Mouse (Mus musculus): ENCODE data around the gene Brix1.
"Not testable (repeated sequence)": the region's sequence is repeated elsewhere in the genome, so short reads cannot be mapped to it uniquely, and the experiment has no call there.

Gene Brix1

GRCm38 (mm10) chr15:10485484-10486364 lies at the start of gene Brix1, which contains the start of gene Rad1:
TSS of gene Brix1 (minus strand) at chr15:10485947.
TSS of gene Rad1 (plus strand) at chr15:10486018.
- DNase-seq (ENCODE audit: low spot score in 2 of 2): peak; percentile 83 to 88

DNA sequence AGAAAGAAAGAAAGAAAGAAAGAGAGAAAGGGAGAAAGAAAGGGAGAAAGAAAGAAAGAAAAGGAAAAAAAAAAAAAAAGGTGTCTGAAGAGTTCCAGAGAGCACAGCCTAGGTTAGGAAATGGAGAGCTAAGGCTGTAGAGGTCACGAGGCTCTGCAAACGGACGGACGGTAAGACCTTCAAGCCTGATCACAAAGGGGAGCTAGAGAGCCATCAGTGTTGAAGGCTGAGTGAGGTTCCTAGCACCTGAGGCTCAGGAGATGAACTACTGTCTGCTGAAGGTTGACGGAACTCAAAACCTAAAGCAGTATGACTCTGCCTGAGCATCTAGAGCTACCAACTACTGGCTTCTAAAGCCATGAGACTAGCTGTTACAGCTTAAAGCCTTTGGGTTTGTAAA lies 48.8 kb upstream of the Brix1 start:
- DNase-seq (ENCODE audit: low spot score in 2 of 2): no peak

DNA sequence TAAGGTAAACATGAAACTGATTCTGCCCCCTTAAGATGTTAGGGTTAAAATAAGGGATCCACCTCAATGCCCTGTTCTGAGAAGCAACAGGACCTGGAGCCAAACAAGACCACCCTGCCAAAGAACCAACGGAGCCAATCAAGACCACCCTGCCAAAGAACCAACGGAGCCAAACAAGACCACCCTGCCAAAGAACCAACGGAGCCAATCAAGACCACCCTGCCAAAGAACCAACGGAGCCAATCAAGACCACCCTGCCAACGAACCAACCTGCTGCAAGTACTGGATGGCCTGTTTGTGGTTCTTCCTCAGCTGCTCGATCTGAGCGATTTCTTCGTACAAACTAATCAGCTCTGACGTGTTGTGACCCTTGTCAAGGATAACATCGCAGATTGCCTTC lies 47.6 kb upstream of the Brix1 start:
- DNase-seq (ENCODE audit: low spot score in 2 of 2): not testable (repeated sequence)

- DNase-seq (ENCODE audit: low spot score in 2 of 2): no peak
These were observed 45.6 kb upstream of the Brix1 start for GRCm38 (mm10) chr15:10531352-10531751.

- no peak for DNase-seq (ENCODE audit: low spot score in 2 of 2)
These were observed 40.1 kb upstream of the Brix1 start for GRCm38 (mm10) chr15:10525896-10526295.

- DNase-seq (ENCODE audit: low spot score in 2 of 2): no peak
These were observed 29.4 kb upstream of the Brix1 start for GRCm38 (mm10) chr15:10515166-10515565.

DNA sequence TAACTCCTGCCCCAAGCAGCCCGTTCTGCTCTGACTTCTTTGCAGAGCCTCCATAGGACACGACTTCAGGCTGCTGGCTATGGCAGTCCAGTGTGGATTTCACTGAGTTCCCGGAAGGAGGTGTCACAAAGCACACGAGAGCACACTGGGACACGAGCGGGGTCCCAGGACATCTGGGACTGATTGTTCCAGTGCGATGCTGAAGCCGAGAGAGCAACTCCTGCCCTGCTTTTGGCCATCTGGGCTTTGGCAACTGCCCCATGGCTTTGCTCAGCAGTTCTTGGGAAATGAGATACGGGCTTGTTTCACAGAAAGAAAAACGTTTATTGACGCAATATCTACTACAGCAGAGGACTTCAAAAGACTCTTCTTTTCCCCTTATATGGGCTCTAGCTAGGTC lies 20.4 kb upstream of the Brix1 start:
- DNase-seq (ENCODE audit: low spot score in 2 of 2): no peak

DNA sequence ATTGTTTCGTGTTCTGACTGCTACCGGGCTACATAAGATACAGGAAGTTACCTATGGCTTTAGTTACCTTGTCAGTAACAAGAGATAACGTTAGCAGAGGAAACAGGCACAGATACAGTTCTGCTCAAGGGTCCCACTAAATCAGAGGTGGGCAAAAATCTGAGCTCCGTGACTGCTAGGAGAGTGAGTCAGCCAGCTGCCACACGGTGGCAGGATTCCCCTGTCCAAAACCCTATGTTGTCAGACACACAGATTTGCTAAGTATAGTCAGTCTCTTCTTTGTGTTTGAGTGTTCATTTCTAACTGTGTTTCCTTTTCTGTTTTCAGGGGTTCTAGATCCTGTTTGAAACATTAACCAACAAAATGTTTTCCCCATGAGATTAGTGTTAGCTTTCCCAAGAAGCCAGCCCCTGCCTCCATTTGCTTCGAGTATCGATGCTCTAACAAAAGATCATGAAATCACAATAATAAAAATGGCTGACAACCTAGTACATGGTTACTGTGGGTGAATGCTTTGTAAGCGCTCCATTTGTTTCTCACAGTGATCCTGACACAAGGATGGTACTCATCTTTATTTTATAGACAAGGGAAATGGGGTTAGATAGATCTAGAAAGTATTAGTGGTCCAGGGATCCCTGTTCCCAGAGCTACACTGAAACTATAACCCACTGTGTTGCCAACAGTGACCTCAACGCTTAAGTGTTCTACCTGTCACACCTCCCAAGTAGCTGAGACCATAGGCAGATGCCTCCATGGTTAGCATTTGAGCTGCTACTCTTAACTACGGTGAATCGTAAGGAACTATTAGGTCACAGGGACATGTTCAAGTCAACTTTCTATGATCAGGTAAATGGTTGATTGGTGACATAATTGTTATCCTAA lies 15.3 kb upstream of the Brix1 start:
- no peak for DNase-seq (ENCODE audit: low spot score in 2 of 2)

GRCm38 (mm10) chr15:10500035-10500434 lies 14.3 kb upstream of the Brix1 start:
- no peak for DNase-seq (ENCODE audit: low spot score in 2 of 2)

- DNase-seq (ENCODE audit: low spot score in 2 of 2): no peak
These were observed 13.8 kb upstream of the Brix1 start for GRCm38 (mm10) chr15:10499593-10499992.

- DNase-seq (ENCODE audit: low spot score in 2 of 2): not testable (repeated sequence)
These were observed 10.9 kb upstream of the Brix1 start for GRCm38 (mm10) chr15:10496696-10497095.

- no peak for DNase-seq (ENCODE audit: low spot score in 2 of 2)
These were observed 10.2 kb upstream of the Brix1 start for GRCm38 (mm10) chr15:10495944-10496343.

DNA sequence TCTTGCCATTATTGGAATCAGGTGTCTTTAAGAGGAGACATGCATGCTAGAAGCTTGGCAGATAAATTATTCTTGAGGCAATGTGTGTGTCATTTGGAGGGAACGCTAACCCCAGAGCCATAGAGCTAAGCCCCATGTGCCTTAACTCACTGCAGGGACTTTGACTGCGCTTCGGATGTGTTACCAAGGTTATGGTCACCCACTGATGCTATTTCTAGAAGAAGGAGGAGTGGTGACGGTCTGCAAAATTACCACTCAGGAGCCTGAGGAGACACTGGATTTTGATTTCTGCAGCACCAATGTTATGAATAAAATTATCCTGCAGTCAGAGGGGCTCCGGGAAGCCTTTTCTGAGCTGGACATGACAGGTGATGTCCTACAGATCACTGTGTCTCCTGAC lies 4.4 kb upstream of the Brix1 start:
- no peak for DNase-seq (ENCODE audit: low spot score in 2 of 2)

DNA sequence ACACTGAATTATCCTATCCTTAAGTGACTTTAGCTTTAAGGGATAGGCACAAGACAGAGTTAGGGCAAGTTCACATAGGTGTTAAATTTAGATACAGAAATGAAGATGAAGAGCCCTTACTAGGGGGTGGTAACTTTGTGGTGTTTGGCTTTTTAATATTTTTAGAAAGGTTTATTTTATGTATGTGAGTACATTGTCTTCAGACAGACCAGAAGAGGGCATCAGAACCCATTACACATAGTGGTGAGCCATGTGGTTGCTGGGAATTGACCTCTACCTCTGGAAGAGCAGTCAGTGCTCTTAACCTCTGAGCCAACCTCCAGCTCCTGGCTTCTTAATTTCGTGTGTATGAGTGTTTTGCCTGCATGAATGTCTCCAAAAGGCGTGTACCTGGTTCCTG lies 1.5 kb upstream of the Brix1 start:
- no peak for DNase-seq (ENCODE audit: low spot score in 2 of 2)

- no peak for DNase-seq (ENCODE audit: low spot score in 2 of 2)
These were observed 655 bp upstream of the Brix1 start for GRCm38 (mm10) chr15:10486365-10486839.

DNA sequence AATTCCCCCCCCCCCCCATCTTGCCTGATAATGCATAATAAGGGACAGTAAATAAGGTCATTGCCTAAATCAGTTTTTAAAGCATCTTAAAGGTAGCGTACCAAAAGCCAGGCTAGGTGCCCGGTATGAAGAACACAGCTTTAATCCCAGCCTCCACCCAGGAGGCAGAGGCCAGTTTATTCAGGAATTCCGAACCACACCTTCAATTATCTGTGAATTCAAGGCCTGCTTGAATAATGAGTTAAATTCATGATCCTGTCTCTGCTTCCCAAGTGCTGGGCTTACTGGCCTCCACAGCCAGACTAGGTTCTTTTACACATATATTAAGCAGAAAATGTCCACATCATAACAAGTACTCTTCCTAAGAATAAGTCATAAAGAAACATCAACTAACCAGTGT lies 14.8 kb downstream of the Brix1 start:
- no peak for DNase-seq (ENCODE audit: low spot score in 2 of 2)

DNA sequence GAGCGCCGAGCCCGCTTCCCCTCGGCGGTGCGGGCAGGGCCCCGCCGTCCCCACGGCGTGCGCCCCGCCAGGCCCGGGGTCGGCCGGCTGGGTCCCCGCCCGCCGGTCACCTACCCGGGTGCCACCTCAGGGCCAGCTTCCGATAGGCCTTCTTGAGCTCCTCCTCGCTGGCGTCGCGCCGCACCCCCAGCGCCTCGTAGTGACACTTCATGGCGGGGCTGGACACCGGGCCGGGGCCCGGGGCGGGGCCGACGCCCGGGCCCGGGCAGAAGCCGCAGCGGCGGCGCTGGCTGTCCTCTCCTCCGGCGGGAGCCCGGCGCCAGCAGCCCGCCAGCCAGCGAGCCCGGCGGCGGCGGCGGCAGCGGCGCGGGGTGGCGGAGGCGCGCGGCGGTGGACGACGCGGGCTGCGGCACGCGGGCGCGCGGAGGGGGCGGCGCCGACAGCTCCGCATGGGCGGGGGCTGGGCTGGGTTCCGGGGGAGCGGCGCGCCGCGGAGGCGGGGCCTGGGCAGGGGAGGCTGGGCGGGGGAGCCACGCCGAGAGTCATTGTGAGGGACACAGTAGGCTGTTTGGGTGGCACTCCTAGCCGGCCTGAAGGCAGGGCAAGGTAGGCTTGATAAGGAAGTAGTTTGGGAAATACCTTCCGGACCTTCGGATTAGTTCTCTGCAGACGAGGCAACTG lies 15.5 kb downstream of the Brix1 start, which contains the start of gene Dnajc21:
Gene Dnajc21, minus strand, starts transcription at position 366 of the 681 bp plus-strand sequence.
- DNase-seq (ENCODE audit: low spot score in 2 of 2): peak; percentile 71 to 86

DNA sequence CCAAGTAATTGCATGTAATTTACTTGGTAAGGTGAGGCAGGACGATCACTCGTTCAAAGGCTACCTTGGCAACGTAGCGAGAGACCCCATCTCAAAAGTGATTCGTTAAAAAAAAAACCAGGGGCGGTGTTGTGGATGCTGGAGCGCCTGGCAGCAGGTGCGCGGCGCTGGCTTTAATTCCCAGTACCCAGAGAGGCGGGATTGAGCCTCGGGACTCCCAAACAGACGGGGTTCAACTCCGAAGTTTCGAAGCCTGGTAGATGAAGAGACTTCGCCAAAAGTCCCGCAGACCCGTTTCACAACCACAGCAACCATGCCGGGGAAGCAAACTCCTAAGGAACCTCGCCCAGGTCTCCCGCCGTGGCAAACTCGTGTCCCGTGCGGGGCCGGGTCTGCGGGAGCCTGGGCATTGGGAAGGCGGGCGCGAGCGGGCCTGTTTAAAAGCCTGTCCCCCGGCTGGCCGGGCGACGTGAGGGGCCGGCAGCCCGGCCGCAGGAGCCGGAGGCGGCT lies 16.1 kb downstream of the Brix1 start:
- peak; percentile 10 to 23 for DNase-seq (ENCODE audit: low spot score in 2 of 2)

DNA sequence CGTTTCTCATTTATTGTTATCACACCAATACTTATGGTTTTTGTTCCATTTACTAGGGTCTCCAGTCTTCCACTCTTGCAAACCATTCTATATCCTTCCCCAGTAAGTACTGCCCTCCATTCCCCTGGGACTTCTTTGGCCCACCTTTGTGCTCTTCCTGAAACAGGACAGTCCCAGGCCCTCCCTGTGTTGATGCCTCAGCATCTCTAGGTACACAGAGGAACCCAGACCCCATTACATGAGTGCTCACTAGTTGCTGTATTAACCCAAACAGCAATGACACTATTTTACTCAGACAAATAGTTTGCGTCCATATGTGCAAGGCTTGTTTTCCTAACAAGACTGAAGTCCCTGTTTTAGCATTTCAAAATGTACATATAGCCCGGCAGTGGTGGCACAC lies 17.0 kb downstream of the Brix1 start:
- no peak for DNase-seq (ENCODE audit: low spot score in 2 of 2)

DNA sequence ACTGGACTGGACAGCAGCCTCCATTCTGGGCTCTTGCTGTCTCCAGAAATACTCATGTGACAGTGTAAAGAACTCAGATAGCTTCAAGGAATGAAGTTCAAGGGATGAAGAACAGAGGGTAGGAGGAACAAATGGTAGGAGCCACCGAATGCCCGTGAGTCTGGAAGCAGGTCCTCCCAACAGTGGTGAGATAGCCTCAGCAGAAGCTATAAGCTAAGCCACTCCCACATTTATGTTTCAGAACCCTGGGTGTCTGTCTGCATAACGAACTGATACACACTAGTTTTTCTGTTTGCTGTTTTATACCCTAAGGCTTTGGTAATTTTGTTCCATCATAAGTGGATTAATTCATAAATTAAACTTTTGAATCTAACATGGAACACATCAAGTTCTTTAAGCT lies 21.1 kb downstream of the Brix1 start:
- no peak for DNase-seq (ENCODE audit: low spot score in 2 of 2)

GRCm38 (mm10) chr15:10463555-10463954 lies 22.2 kb downstream of the Brix1 start:
- DNase-seq (ENCODE audit: low spot score in 2 of 2): no peak

DNA sequence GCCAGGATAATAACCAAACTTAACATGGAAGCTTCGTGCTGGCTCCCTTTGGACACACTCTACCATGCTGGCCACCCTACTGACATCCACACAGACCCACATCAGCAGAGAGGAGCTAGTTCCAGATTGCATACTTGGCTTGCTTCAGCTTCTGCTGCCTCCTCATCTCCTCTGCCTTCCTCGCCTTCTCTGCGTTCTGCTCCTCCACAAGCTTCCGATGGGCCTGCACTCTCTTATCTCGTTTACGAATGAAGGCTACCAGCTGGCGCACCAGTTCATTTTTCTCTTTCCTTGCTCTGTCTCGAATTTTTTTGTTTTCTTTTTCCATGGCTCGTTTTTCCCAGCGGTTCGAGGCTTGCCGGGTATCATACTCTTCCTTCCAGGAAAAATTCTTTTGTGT lies 24.8 kb downstream of the Brix1 start:
- no peak for DNase-seq (ENCODE audit: low spot score in 2 of 2)

Measured in thymus, postnatal 10 days (tissue).